Mouse (Mus musculus) right cerebral cortex, postnatal 14 days (tissue): ENCODE data around the gene Slc23a2.

Experiments used
- DNase-seq: peaks from one replicate; pipeline ENCODE4 v3.0.0; 2022

Gene Slc23a2

GRCm38 (mm10) chr2:132095821-132096220 is 49.1 kb downstream of the Slc23a2 start:
- no peak for DNase-seq

DNA sequence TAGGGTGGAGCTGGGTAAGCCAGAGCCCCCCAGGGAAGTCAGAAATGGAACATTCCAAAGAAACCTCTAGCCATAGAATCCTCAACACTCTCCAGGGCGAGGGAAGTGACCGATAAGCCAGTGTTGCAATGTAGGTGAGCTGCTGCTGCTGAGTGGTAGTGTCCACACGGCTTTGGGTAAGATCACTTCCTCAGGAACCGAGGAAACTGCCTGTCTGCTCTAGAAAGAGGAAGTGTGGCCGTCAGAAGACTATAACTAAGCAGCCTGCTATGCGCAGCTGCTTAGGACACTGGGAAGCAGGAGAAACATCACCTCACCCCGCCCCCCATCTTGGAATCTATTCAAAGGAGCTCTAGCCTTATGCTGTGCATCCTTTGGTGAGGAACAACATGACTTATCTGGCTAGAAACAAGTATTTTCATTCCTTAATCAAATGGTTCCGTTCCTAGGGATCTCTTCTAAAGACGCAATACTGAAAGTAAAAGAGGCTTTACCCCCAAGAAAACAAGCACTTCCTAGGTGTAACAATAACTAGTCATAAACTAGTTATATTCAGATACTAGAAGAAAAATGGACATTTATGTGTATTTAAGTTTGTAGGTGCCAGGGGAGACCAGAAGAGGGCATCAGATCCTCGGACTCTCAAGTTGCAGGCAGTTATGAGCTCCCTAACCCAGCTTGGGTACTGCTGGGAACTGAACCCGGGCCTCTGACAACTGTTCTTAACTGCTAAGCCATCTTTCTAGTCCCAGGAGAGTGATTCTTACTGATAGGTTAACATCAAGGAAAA is 50.3 kb downstream of the Slc23a2 start:
- no peak for DNase-seq

- DNase-seq, result no peak
These were observed 51.2 kb downstream of the Slc23a2 start for GRCm38 (mm10) chr2:132093739-132094138.

DNA sequence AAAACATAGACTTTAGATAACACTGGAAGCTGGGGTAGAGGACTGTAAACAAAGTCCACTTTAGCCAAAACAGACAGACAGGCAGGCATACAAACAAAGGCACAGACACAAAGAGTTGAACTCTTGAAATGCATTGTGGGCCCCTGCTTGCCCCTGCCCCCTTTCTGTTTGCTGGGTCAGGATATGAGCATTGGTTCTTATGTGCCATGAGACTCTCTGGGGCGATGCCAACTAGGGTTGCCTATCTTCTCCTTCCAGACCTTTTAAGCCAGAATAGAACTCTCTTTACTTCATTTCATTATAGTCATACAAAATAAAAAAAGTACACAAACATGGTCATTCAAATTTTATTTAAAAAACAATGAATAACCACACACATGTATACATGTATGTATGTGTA is 51.6 kb downstream of the Slc23a2 start:
- no peak for DNase-seq

GRCm38 (mm10) chr2:132092722-132093121 is 52.2 kb downstream of the Slc23a2 start:
- no peak for DNase-seq

DNA sequence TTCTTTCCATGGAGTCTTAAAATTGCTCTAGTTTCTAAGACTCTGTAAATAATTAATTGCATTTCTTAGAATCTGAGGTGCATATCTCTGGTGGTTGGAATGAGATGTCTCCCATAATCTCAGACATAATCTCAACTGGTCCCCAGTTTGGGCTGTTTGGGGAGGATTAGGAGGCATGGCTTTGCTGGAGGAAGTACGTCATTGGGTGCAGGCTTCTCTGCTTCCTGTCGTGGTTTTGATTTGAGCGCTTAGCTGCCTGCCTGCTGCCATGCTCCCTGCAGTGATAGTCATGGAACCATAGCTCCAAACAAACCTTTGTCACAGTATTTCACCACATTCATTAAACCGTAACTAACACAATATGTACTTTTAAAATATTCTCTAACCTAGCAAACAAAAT is 53.2 kb downstream of the Slc23a2 start:
- no peak for DNase-seq

GRCm38 (mm10) chr2:132084813-132085212 is 60.1 kb downstream of the Slc23a2 start:
- DNase-seq, result no peak

- no peak for DNase-seq
These were observed 60.5 kb downstream of the Slc23a2 start for GRCm38 (mm10) chr2:132084396-132084795.

- no peak for DNase-seq
These were observed 65.8 kb downstream of the Slc23a2 start for GRCm38 (mm10) chr2:132079139-132079538.

DNA sequence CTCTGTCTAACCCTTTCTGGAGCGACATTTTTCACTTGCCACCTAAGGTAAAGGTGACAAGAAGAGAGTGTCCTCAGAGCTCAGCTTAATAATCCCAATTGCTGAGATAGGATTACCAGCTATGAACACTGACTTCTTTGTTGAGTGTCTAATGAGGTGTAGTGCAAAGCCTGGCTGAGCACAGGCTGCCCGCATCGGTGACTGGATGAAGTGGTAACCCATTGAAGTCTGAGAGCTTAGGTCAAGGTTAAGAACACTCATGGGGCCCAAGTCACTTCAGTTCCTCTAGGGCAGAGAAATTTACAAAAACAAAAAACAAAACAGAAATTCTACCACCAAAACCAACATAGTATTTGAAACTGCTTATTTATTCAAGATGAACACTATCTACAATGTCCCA is 71.9 kb downstream of the Slc23a2 start:
- no peak for DNase-seq

DNA sequence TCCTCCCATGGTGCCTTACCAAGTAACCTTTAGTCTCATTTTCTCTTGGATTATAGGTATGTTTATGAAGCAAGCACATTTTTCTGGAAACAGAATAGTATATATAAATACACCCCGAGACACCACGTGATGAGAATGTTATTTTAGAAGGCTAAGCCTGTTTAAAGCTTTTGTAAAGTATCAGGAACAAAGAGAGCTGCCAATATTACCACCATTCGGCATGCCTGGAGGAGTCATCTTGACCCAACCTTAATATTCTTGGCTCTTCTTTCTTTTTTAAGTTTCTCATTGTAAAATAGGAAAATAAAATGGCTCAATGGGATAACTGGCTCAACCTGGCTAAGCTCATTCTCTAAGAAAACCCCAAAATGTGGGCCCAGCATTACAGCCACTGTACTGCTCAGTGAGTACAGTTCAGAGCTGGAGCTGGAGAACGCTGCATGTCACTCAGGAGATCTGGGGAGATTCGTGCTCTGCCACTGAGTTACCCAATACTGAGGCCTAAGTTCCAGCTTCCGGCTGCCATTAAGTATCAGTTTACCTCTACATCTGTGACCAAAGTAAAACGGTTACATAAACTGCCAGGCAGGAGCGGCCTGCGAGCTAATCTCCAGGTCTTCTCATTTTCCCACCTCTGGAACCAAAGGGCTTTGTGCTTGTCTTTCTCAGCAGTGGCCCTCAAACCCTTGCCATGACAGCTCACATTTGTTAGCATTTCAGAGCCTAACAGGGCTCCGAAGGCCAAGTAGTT is 74.7 kb downstream of the Slc23a2 start:
- DNase-seq, result no peak

GRCm38 (mm10) chr2:132064185-132064831 is 80.6 kb downstream of the Slc23a2 start:
- no peak for DNase-seq

GRCm38 (mm10) chr2:132063776-132064175 is 81.1 kb downstream of the Slc23a2 start:
- DNase-seq, result no peak

DNA sequence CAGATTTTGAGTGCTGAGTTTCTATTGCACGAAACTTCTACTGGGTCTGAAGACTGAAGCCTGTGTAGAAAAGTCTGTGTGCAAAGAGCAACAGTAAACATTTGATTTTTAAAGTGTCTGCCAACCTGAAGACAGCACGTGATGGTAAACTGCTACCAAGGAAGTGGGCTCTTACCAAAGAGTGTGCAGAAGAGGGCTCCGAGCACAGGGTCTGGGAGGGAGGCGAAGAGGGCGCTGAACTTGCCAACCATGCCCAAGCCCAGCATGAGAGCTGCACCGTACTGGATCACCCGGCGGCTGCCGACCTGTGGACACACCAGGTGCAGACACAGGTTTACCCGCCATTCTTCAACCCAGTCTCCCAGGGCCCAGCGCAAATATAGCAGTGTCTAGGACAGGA is 83.0 kb downstream of the Slc23a2 start:
- DNase-seq, result no peak

GRCm38 (mm10) chr2:132059919-132060318 is 85.0 kb downstream of the Slc23a2 start:
- DNase-seq, result no peak

- DNase-seq, result no peak
These were observed 89.6 kb downstream of the Slc23a2 start for GRCm38 (mm10) chr2:132055349-132055753.

- DNase-seq, result no peak
These were observed 91.1 kb downstream of the Slc23a2 start for GRCm38 (mm10) chr2:132053824-132054223.

- DNase-seq, result no peak
These were observed 93.1 kb downstream of the Slc23a2 start for GRCm38 (mm10) chr2:132051798-132052197.

DNA sequence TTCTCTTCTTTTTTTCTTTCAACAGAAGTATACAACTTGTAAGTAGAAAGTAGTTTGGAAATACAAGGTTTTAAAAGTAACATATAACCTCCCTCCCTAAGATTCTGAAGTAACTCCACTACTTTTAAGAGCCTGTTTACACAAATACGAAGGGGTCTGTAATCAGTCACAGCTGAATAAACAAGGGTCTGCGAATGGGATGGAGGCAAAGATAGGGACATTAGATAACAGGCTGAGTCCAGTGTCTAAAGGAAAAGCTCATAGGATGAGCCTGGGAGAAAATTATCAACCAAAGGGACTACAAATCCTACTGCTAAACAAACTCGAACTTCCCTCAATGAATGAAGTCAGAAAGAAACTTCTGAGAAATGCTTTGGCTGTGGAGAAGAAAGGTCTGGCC is 95.0 kb downstream of the Slc23a2 start:
- DNase-seq, result no peak

- DNase-seq, result no peak
These were observed 95.4 kb downstream of the Slc23a2 start for GRCm38 (mm10) chr2:132049491-132049890.

DNA sequence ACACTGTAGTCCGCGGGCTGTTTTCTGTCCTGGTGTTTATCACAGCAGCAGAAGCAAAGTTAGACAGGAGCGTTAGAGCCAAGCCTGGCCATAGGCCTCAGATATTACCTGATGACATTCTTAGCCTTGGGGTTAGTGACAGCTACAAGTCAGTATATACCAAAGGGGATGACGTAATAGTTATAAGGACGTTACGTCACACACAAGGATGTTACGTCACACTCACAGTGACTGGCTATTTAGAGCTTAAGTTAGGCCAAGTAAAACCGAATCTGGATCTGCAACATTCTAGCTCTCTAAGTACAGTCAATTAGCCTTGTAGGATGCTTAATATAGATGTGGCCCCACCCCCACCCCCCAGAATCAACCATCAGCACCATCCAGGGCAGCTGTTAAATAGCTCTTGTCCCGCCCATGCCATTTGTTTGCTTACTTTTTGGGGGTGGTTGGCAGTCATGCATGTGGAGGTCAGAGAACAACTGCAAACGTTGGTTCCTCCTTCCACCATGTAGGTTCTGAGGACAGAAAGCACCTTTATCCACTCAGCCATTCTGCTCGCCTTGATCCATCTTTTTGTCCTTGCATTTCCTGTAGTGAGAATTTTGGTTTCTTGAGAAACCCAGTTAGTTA is 96.7 kb downstream of the Slc23a2 start:
- DNase-seq, result no peak

GRCm38 (mm10) chr2:132047364-132047763 is 97.5 kb downstream of the Slc23a2 start:
- DNase-seq, result no peak

DNA sequence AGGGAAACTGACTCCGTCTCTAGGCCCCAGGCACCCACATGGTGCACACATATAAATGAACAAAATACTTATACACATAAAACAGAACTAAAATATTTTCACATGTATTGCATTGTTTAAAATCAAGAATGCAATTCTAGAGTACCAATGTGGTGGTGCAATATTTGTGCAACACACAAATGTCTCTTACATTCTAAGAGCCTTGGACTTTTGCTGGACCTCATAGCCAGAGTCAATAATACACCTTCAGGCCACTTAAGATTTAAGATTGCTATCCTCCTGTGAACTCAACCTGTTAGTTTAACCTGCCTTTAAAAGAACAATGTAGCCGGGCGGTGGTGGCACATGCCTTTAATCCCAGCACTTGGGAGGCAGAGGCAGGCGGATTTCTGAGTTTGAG is 98.2 kb downstream of the Slc23a2 start:
- no peak for DNase-seq
